12 mouse cellular contexts compared by ENCODE assay signal in the genomic region with DNA sequence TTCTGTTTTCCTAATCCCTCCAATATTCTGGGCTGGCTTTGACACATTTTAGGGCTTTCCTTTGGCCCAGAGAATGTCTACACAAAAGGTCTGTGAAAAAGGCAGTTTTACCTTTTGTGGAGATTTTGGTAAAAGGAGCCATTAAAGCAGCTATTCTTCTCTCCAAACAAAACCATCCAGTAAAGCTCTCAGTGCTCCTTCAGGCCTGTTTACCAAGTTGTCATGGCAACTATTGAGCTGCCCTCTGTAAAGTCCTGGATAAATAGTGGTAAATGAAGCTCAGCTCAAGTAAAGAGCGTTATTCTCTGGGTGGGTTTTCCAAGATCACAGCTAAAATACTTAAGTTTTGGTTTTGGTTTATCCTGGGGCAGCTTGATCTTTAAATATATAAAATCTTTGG.
DNase-seq lines count a peak whose midpoint lies in the region; ATAC-seq lines count a peak whose summit lies in the region.
"Had no signal": no experiment of that assay in that cellular context is flagged by ENCODE, and none has a peak within 500 bp of the region (broad histone marks: within the 10 kb centered on the region; RNA-seq: fewer than 3 reads in every experiment).

No protein-coding gene starts in this region.

- intact Hi-C loops in gastrocnemius, postnatal 14 days (cut with DNase I; ENCODE audit: low total_unique reads), result no loop called here

- peak overlapping the region; percentile 30 for H3K27ac ChIP-seq in lung, embryonic 15.5 days
- no peak overlapping the region for H3K27ac ChIP-seq in embryonic facial prominence, embryonic 14.5 days (replicated peaks; ENCODE audit: low read depth, low read length)
- H3K27ac ChIP-seq in hindbrain, embryonic 15.5 days (replicated peaks), result peak overlapping the region; percentile 78
- H3K27ac ChIP-seq in neural tube, embryonic 14.5 days (ENCODE audit: low read depth, low read length), result peak overlapping the region; percentile 16
- H3K27ac ChIP-seq: heart, embryonic 10.5 days had no signal

- 56% methylated on average over 1 of the region's 1 CpGs for WGBS in lung, embryonic 15.5 days
- WGBS in embryonic facial prominence, embryonic 14.5 days, result 45% methylated on average over 1 of the region's 1 CpGs
- 11% methylated on average over 1 of the region's 1 CpGs for WGBS in hindbrain, embryonic 15.5 days
- WGBS in neural tube, embryonic 14.5 days, result 10% methylated on average over 1 of the region's 1 CpGs

- H3K4me2 ChIP-seq in lung, embryonic 15.5 days, result no peak overlapping the region
- no peak overlapping the region for H3K4me2 ChIP-seq in embryonic facial prominence, embryonic 14.5 days (ENCODE audit: low read depth, low read length)
- peak overlapping the region; percentile 47 for H3K4me2 ChIP-seq in hindbrain, embryonic 15.5 days
- no peak overlapping the region; the same call in 1 of the 2 replicates for H3K4me2 ChIP-seq in neural tube, embryonic 14.5 days (ENCODE audit: low read depth, low read length)

- peaks cover 12% of the 10 kb centered on the region for H3K36me3 ChIP-seq in lung, embryonic 15.5 days
- H3K36me3 ChIP-seq in embryonic facial prominence, embryonic 14.5 days (ENCODE audit: control insufficient read depth, insufficient read depth, low read length), result peaks cover 27% of the 10 kb centered on the region; the same call in 1 of the 2 replicates
- no peaks in the 10 kb centered on the region for H3K36me3 ChIP-seq in hindbrain, embryonic 15.5 days
- no peaks in the 10 kb centered on the region for H3K36me3 ChIP-seq in neural tube, embryonic 14.5 days (ENCODE audit: control insufficient read depth, insufficient read depth, low read length)

- H3K4me1 ChIP-seq in lung, embryonic 15.5 days, result peaks cover 15% of the 10 kb centered on the region; the same call in 1 of the 2 replicates
- H3K4me1 ChIP-seq in embryonic facial prominence, embryonic 14.5 days (ENCODE audit: control insufficient read depth, insufficient read depth, low read length), result 0 out of 2 replicates have a peak, but pooled peaks cover 3% of the 10 kb centered on the region
- H3K4me1 ChIP-seq in hindbrain, embryonic 15.5 days (replicated peaks), result peaks cover 23% of the 10 kb centered on the region
- H3K4me1 ChIP-seq in neural tube, embryonic 14.5 days (ENCODE audit: control insufficient read depth, insufficient read depth, low read length), result no peaks in the 10 kb centered on the region

- ATAC-seq in lung, embryonic 15.5 days (ENCODE audit: borderline replicate concordance, extremely low read depth, low FRiP score, low TSS enrichment), result no peak
- peak; percentile 58; the same call in 1 of the 2 replicates for ATAC-seq in embryonic facial prominence, embryonic 14.5 days (ENCODE audit: low read depth)
- ATAC-seq in hindbrain, embryonic 15.5 days (ENCODE audit: low FRiP score, low read depth), result peak; percentile 39; the same call in 1 of the 2 replicates
- ATAC-seq in neural tube, embryonic 14.5 days (ENCODE audit: low read depth), result 0 out of 2 replicates have a peak, but pooled peaks have one; percentile 33

- no peak overlapping the region for H3K4me3 ChIP-seq in lung, embryonic 15.5 days
- H3K4me3 ChIP-seq in embryonic facial prominence, embryonic 14.5 days (ENCODE audit: low read depth, low read length), result no peak overlapping the region
- H3K4me3 ChIP-seq in hindbrain, embryonic 15.5 days, result peak overlapping the region; percentile 31; the same call in 1 of the 2 replicates
- no peak overlapping the region for H3K4me3 ChIP-seq in neural tube, embryonic 14.5 days (ENCODE audit: low read depth, low read length)
- H3K4me3 ChIP-seq: heart, embryonic 10.5 days had no signal

- no peak overlapping the region for H3K9ac ChIP-seq in lung, embryonic 15.5 days
- no peak overlapping the region for H3K9ac ChIP-seq in embryonic facial prominence, embryonic 14.5 days (ENCODE audit: low read depth, low read length)
- no peak overlapping the region for H3K9ac ChIP-seq in hindbrain, embryonic 15.5 days
- H3K9ac ChIP-seq in neural tube, embryonic 14.5 days (replicated peaks; ENCODE audit: low read depth, low read length), result no peak overlapping the region

- no peak for DNase-seq in lung, postnatal 14 days
- DNase-seq in embryonic facial prominence, embryonic 14.5 days (ENCODE audit: low spot score), result peak; percentile 48
- DNase-seq in testis, postnatal 10 days (ENCODE audit: low spot score), result no peak
- DNase-seq in gastrocnemius, postnatal 14 days, result no peak
- no peak for DNase-seq in yolk sac, embryonic 10.5 days (ENCODE audit: low spot score)
- DNase-seq: B cell, adult 2 months; liver; thymus, postnatal 4 days had no signal

- no peaks in the 10 kb centered on the region for H3K9me3 ChIP-seq in lung, embryonic 15.5 days
- peaks cover 6% of the 10 kb centered on the region; the same call in 1 of the 2 replicates for H3K9me3 ChIP-seq in embryonic facial prominence, embryonic 14.5 days (ENCODE audit: control insufficient read depth, low read length)
- no peaks in the 10 kb centered on the region for H3K9me3 ChIP-seq in hindbrain, embryonic 15.5 days
- no peaks in the 10 kb centered on the region for H3K9me3 ChIP-seq in neural tube, embryonic 14.5 days (ENCODE audit: control insufficient read depth, low read length)
- H3K9me3 ChIP-seq: heart, embryonic 10.5 days had no signal

- no peaks in the 10 kb centered on the region for H3K27me3 ChIP-seq in lung, embryonic 15.5 days
- H3K27me3 ChIP-seq in embryonic facial prominence, embryonic 14.5 days (replicated peaks; ENCODE audit: control insufficient read depth, insufficient read depth, low read length), result no peaks in the 10 kb centered on the region
- H3K27me3 ChIP-seq in hindbrain, embryonic 15.5 days, result no peaks in the 10 kb centered on the region
- no peaks in the 10 kb centered on the region for H3K27me3 ChIP-seq in neural tube, embryonic 14.5 days (ENCODE audit: control insufficient read depth, insufficient read depth, low read length)
